ENCODE assay signal across 8 mouse cellular contexts in the genomic region with DNA sequence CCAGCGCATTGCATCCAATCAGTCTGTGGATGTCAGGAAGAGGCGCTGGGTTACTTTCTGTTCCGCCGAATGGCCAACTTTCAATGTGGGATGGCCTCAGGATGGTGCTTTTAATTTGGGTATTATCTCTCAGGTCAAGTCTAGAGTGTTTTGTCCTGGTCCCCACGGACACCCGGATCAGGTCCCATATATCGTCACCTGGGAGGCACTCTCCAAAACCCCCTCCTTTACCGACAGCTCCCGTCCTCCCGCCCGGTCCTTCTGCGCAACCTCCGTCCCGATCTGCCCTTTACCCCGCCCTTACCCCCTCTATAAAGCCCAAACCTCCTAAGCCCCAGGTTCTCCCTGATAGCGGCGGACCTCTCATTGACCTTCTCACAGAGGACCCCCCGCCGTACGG. TPM values are rescaled to one million over a fixed set of nuclear protein-coding genes. Genes with fewer than 3 reads are reported as not detected.
A peak's percentile ranks its signal among the peaks of the same experiment; 100 is the strongest.
DNase-seq lines count a peak whose midpoint lies in the region; ATAC-seq and TF ChIP-seq lines count a peak whose summit lies in the region.
"Not testable (repeated sequence)": the region's sequence is repeated elsewhere in the genome, so short reads cannot be mapped to it uniquely, and the experiment has no call there.

No protein-coding gene starts in this region.

- H3K36me3 ChIP-seq in ES-Bruce4 (ENCODE audit: control insufficient read depth, insufficient read depth, low read length, poor library complexity, severe bottlenecking); erythroblast, embryonic 14.5 days (ENCODE audit: control insufficient read depth); heart, embryonic 11.5 days (ENCODE audit: control insufficient read depth, insufficient read depth, low read length); hindbrain, embryonic 15.5 days; liver, embryonic 14.5 days (replicated peaks; ENCODE audit: control insufficient read depth, insufficient read depth, low read depth); midbrain, embryonic 13.5 days; stomach, embryonic 14.5 days (ENCODE audit: control insufficient read depth, insufficient read depth, low read length): not testable (repeated sequence)

- TF ChIP-seq POLR2A in ES-Bruce4 (IDR thresholded peaks at IDR 0.05; ENCODE audit: insufficient read depth, low read length), result not testable (repeated sequence)

- TF ChIP-seq CTCF in ES-Bruce4 (IDR thresholded peaks at IDR 0.05; ENCODE audit: low read depth, low read length); layer of hippocampus, adult 2 months (conservative IDR thresholded peaks at IDR 0.05); liver, embryonic 14.5 days (IDR thresholded peaks at IDR 0.05; ENCODE audit: low read depth): not testable (repeated sequence)

- H3K4me3 ChIP-seq in ES-Bruce4 (ENCODE audit: low read depth, low read length), result peak overlapping the region; percentile 37; the same call in 1 of the 2 replicates
- peak overlapping the region; percentile 58 for H3K4me3 ChIP-seq in erythroblast, embryonic 14.5 days (replicated peaks)
- H3K4me3 ChIP-seq in heart, embryonic 11.5 days (ENCODE audit: low read depth, low read length), result peak overlapping the region; percentile 30; the same call in 1 of the 2 replicates
- H3K4me3 ChIP-seq in hindbrain, embryonic 15.5 days, result peak overlapping the region; percentile 36
- H3K4me3 ChIP-seq in layer of hippocampus, adult 2 months, result peak overlapping the region; percentile 44
- H3K4me3 ChIP-seq in liver, embryonic 14.5 days (ENCODE audit: insufficient read depth in 1 of 2, low read depth in 2 of 2, low read length in 2 of 2), result peak overlapping the region; percentile 46 to 64
- H3K4me3 ChIP-seq in midbrain, embryonic 13.5 days (replicated peaks), result peak overlapping the region; percentile 37
- peak overlapping the region; percentile 18; the same call in 1 of the 2 replicates for H3K4me3 ChIP-seq in stomach, embryonic 14.5 days (ENCODE audit: low read depth, low read length)

- no CpG with 5 or more reads among the region's 20 CpGs for WGBS in heart, embryonic 11.5 days (ENCODE audit: insufficient replicate concordance)
- no CpG with 5 or more reads among the region's 20 CpGs for WGBS in hindbrain, embryonic 15.5 days
- no CpG with 5 or more reads among the region's 20 CpGs for WGBS in liver, embryonic 14.5 days (ENCODE audit: insufficient replicate concordance)
- WGBS in midbrain, embryonic 13.5 days, result no CpG with 5 or more reads among the region's 20 CpGs
- WGBS in stomach, embryonic 14.5 days, result no CpG with 5 or more reads among the region's 20 CpGs

- H3K27ac ChIP-seq in ES-Bruce4 (ENCODE audit: insufficient read depth, low read length); heart, embryonic 11.5 days (ENCODE audit: low read depth, low read length); hindbrain, embryonic 15.5 days (replicated peaks); layer of hippocampus, adult 2 months; liver, embryonic 14.5 days; midbrain, embryonic 13.5 days; stomach, embryonic 14.5 days (ENCODE audit: low read length): not testable (repeated sequence)

- DNase-seq in layer of hippocampus, adult 2 months (ENCODE audit: low spot score in 2 of 2); liver, embryonic 14.5 days (ENCODE audit: low read depth in 3 of 3, low spot score in 3 of 3): not testable (repeated sequence)

- H3K4me1 ChIP-seq in ES-Bruce4 (ENCODE audit: control insufficient read depth, insufficient read depth, low read length); erythroblast, embryonic 14.5 days (ENCODE audit: control insufficient read depth); heart, embryonic 11.5 days (ENCODE audit: control insufficient read depth, insufficient read depth, low read length); hindbrain, embryonic 15.5 days (replicated peaks); liver, embryonic 14.5 days (replicated peaks; ENCODE audit: control insufficient read depth in 2 of 2, insufficient read depth in 2 of 2, low read length in 1 of 2); midbrain, embryonic 13.5 days (replicated peaks); stomach, embryonic 14.5 days (ENCODE audit: control insufficient read depth, insufficient read depth, low read length): not testable (repeated sequence)

- not testable (repeated sequence) for H3K27me3 ChIP-seq in ES-Bruce4 (ENCODE audit: control insufficient read depth, insufficient read depth, low read length, poor library complexity, severe bottlenecking); erythroblast, embryonic 14.5 days (ENCODE audit: control insufficient read depth); heart, embryonic 11.5 days (ENCODE audit: control insufficient read depth, insufficient read depth, low read length); hindbrain, embryonic 15.5 days; liver, embryonic 14.5 days (ENCODE audit: control insufficient read depth, insufficient read depth, low read length); midbrain, embryonic 13.5 days; stomach, embryonic 14.5 days (ENCODE audit: control insufficient read depth, insufficient read depth, low read length)

- not testable (repeated sequence) for ATAC-seq in heart, embryonic 11.5 days (replicated peaks; ENCODE audit: insufficient number of reproducible peaks, low FRiP score, low TSS enrichment); hindbrain, embryonic 15.5 days (ENCODE audit: low FRiP score, low read depth); liver, embryonic 14.5 days (ENCODE audit: insufficient read depth); midbrain, embryonic 13.5 days; stomach, embryonic 14.5 days (ENCODE audit: insufficient number of reproducible peaks, insufficient read depth, low FRiP score, low read depth)

- H3K9ac ChIP-seq in ES-Bruce4 (ENCODE audit: low read depth, poor library complexity, severe bottlenecking); heart, embryonic 11.5 days (ENCODE audit: low read depth, low read length); hindbrain, embryonic 15.5 days; liver, embryonic 14.5 days (replicated peaks); midbrain, embryonic 13.5 days (replicated peaks); stomach, embryonic 14.5 days (replicated peaks; ENCODE audit: low read depth, low read length): not testable (repeated sequence)

- not testable (repeated sequence) for H3K4me2 ChIP-seq in heart, embryonic 11.5 days; liver, embryonic 14.5 days (ENCODE audit: low read depth); stomach, embryonic 14.5 days (replicated peaks; ENCODE audit: low read depth, low read length)
- H3K4me2 ChIP-seq in hindbrain, embryonic 15.5 days, result 0 out of 2 replicates have a peak overlapping the region, but pooled peaks have one; percentile 35
- peak overlapping the region; percentile 39; the same call in 1 of the 2 replicates for H3K4me2 ChIP-seq in midbrain, embryonic 13.5 days (replicated peaks)

- TF ChIP-seq EP300 in ES-Bruce4 (IDR thresholded peaks at IDR 0.05; ENCODE audit: insufficient read depth, low read depth, low read length); liver, embryonic 14.5 days (IDR thresholded peaks at IDR 0.05; ENCODE audit: low read depth): not testable (repeated sequence)

- H3K9me3 ChIP-seq in ES-Bruce4 (replicated peaks; ENCODE audit: control insufficient read depth, insufficient read depth, low read length, poor library complexity, severe bottlenecking); erythroblast, embryonic 14.5 days (ENCODE audit: control insufficient read depth, low read length); heart, embryonic 11.5 days (replicated peaks; ENCODE audit: control insufficient read depth, low read length); hindbrain, embryonic 15.5 days; liver, embryonic 14.5 days (ENCODE audit: control insufficient read depth, low read length); midbrain, embryonic 13.5 days; stomach, embryonic 14.5 days (ENCODE audit: control insufficient read depth, low read depth, low read length): not testable (repeated sequence)

RNA-seq across cellular contexts. Expression of a gene that starts 59.2 kb away (rescaled TPM):
- polyA plus RNA-seq in ES-Bruce4 (2011; ENCODE audit: insufficient read depth, insufficient read length, low read depth, missing spikeins), result 67.7 and 71.6 TPM in 2 replicates
- 0.03 and 0.08 TPM in 2 replicates for polyA plus RNA-seq in erythroblast, embryonic 14.5 days (2012)
- polyA plus RNA-seq in heart, embryonic 11.5 days (2014; fragmentation: Nextera tagmentation; extraction: Ambion mirVana), result 44.7 and 46.7 TPM in 2 replicates
- 94.7 and 100 TPM in 2 replicates for polyA plus RNA-seq in hindbrain, embryonic 15.5 days (2015; fragmentation: Nextera tagmentation; extraction: Ambion mirVana)
- 100 to 1,000 TPM; 254 to 256 TPM for total RNA-seq in layer of hippocampus, adult 2 months (2021)
- polyA plus RNA-seq in liver, embryonic 14.5 days (2012; rRNA removed), result 5.7 and 6.4 TPM in 2 replicates
- 12.2 and 13.2 TPM in 2 replicates for polyA plus RNA-seq in liver, embryonic 14.5 days (2014; fragmentation: Nextera tagmentation; extraction: Ambion mirVana)
- 61.1 and 69.6 TPM in 2 replicates for polyA plus RNA-seq in midbrain, embryonic 13.5 days (2015; fragmentation: Nextera tagmentation; extraction: Ambion mirVana)
- polyA plus RNA-seq in stomach, embryonic 14.5 days (2014; fragmentation: Nextera tagmentation; extraction: Ambion mirVana), result 112 and 116 TPM in 2 replicates
